Mouse (Mus musculus) hindbrain, embryonic 16.5 days (tissue): ENCODE results near the gene Snd1. TPM values are rescaled to one million over a fixed set of nuclear protein-coding genes. Genes with fewer than 3 reads are reported as not detected.

ENCODE experiments used
- ATAC-seq: fragments of 200-750 bp; cut with Nextera tagmentation; 2 replicates; pipeline ENCODE4 v1.8.0; 2017; ENCODE audit warnings: moderate TSS enrichment, moderate library complexity
- H3K27ac ChIP-seq: fragments of 300-500 bp; sonication (generic); 2 replicates; pipeline ENCODE4 v1.5.1; 2014; ENCODE audit warnings: low read depth, mild to moderate bottlenecking, control low read depth, low read length, moderate library complexity
- H3K27me3 ChIP-seq: fragments of 300-500 bp; sonication (generic); replicated peaks from 2 replicates; pipeline ENCODE4 v1.6.1; 2014; ENCODE audit warnings: low read length; ENCODE audit not compliant: control insufficient read depth, insufficient read depth
- H3K36me3 ChIP-seq: fragments of 300-500 bp; sonication (generic); 2 replicates; pipeline ENCODE4 v1.6.1; 2014; ENCODE audit warnings: mild to moderate bottlenecking, low read length, moderate library complexity, mixed read lengths; ENCODE audit not compliant: control insufficient read depth, insufficient read depth
- H3K4me1 ChIP-seq: fragments of 300-500 bp; sonication (generic); 2 replicates; pipeline ENCODE4 v1.6.1; 2014; ENCODE audit warnings: low read depth, low read length; ENCODE audit not compliant: control insufficient read depth, insufficient read depth
- H3K4me2 ChIP-seq: fragments of 300-500 bp; sonication (generic); 2 replicates; pipeline ENCODE4 v1.6.1; 2014; ENCODE audit warnings: mild to moderate bottlenecking, low read length, control low read depth, moderate library complexity
- H3K4me3 ChIP-seq: fragments of 300-500 bp; sonication (generic); 2 replicates; pipeline ENCODE4 v1.5.1; 2014; ENCODE audit warnings: mild to moderate bottlenecking, low read length, control low read depth, moderate library complexity
- H3K9ac ChIP-seq: fragments of 300-500 bp; sonication (generic); 2 replicates; pipeline ENCODE4 v1.6.1; 2014; ENCODE audit warnings: low read depth, mild to moderate bottlenecking, control low read depth, low read length, moderate library complexity
- H3K9me3 ChIP-seq: fragments of 300-500 bp; sonication (generic); 2 replicates; pipeline ENCODE4 v1.6.1; 2014; ENCODE audit warnings: mild to moderate bottlenecking, low read length, moderate library complexity; ENCODE audit not compliant: control insufficient read depth
- WGBS: fragments of 180-500 bp; shearing (Covaris S2); extraction: QIAGEN DNeasy Blood & Tissue Kit; methylation state at CpG from one replicate; pipeline ENCODE4 v1.1.7; 2014; 5-methylcytosine and 5-hydroxymethylcytosine counted together
- polyA plus RNA-seq: library from polyadenylated mRNA; unstranded; fragments of >200 nt; fragmentation: Nextera tagmentation; extraction: Ambion mirVana; gene quantifications from 2 replicates; pipeline ENCODE4 v1.2.1, GENCODE M21; 2015

Gene Snd1
- 69.7 and 84.6 TPM in 2 replicates for polyA plus RNA-seq

DNA sequence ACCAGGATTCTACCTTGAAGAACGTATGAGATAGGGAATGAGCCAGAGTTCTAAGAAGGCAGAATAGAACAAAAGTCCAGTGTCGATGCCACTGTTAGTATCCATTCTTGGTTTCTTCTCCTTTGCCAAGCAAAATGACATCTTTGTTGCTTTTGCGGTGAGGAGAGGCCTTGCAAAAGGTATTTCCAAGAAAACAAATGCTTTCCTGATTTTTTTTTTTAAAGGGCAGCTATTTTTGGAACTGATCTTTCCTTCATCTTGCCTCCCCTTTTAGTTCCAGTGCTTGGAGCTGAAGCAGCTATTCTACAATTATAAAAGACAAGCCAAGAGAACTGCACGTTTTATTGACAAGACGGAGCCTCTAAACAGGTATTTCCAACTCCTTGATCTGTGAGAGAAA, at the start of gene Snd1:
Gene Snd1 (plus strand): TSS at position 301 of the 400 bp plus-strand sequence.
- no peak within 1 kb of the TSS for H3K27ac ChIP-seq
- H3K27me3 ChIP-seq: no peaks in the 10 kb centered on the region
- H3K9me3 ChIP-seq: no peaks in the 10 kb centered on the region
- WGBS: 89% methylated on average over 5 of the region's 5 CpGs
- H3K9ac ChIP-seq: no peak within 1 kb of the TSS
- H3K36me3 ChIP-seq: no peaks in the 10 kb centered on the region
- H3K4me2 ChIP-seq: no peak within 1 kb of the TSS
- no peak for ATAC-seq
- H3K4me3 ChIP-seq: no peak within 1 kb of the TSS
- peaks cover 3% of the 10 kb centered on the region; the same call in 1 of the 2 replicates for H3K4me1 ChIP-seq

DNA sequence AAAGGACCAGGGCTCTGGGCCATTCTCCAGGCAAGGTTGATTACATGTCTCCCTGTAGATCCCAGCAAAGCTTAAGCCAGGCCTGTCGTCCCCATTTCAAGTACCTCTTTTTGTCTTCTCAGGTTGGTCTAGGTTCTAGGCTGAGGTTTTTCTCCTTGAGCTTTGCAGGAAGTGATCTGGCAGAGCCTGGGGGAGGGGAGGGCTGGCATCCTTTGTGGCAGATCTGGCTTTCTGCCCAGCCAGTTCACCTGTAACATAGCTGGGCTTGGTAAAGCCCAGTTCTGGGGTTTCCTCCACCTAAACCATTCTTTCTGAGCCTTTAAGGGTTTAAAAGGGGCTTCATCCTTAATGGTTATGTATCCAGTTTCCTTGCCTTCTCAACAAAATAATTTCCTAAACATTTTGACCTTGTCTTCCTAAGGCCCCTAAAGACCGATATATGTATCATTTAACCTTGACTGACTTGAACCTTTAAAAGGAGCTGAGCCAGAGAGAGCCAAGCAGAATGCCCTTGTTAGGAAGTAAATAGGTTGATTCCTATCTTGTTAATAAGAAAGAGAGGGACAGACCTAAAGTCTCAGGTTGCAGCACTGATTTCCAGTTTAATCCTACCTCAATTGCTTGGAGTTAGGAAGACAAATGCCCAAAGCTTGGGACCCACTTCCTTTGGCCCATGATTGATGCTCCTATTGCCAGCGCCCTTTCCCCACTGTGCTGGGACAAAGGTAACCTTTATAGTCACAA, 47.7 kb upstream of the Snd1 start, which contains the start of gene Fscn3:
Gene Fscn3 (plus strand): TSS at position 694 of the 744 bp plus-strand sequence.
- no peak within 1 kb of the TSS for H3K27ac ChIP-seq
- peaks cover 13% of the 10 kb centered on the region for H3K4me1 ChIP-seq
- 80% methylated on average over 3 of the region's 3 CpGs for WGBS
- no peak for ATAC-seq
- no peaks in the 10 kb centered on the region for H3K27me3 ChIP-seq
- H3K4me3 ChIP-seq: no peak within 1 kb of the TSS
- peaks cover 8% of the 10 kb centered on the region for H3K36me3 ChIP-seq
- H3K4me2 ChIP-seq: no peak within 1 kb of the TSS
- no peak within 1 kb of the TSS for H3K9ac ChIP-seq
- no peaks in the 10 kb centered on the region for H3K9me3 ChIP-seq

DNA sequence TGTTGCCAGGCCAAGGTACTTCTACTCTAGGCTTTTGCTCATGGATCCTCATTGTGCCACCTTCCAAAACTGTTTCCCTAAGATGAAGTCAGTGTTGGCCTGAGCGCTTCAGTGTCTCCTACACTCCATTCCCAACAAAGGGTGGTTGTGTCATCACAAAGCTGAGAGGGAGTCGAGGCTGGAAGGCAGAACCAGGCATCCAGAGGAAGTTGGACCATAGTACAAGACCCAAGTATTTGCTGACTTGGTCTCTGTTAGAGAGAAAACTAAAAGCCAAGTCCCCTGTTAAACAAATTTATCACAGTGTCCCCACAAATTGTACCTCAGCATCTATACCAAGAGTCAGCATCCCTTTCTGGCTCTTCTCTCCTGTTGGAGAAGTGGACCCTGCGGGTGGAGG, 46.6 kb upstream of the Snd1 start, which contains the start of gene Gcc1:
Gene Gcc1 (minus strand): TSS at position 101 of the 400 bp plus-strand sequence.
- Histone ChIP-seq H3K27ac (no peak within 1 kb of the TSS), H3K36me3 (peaks cover 8% of the 10 kb centered on the region), H3K9ac (no peak within 1 kb of the TSS), H3K4me2 (no peak within 1 kb of the TSS), H3K27me3 (no peaks in the 10 kb centered on the region), H3K4me3 (no peak within 1 kb of the TSS), H3K4me1 (peaks cover 13% of the 10 kb centered on the region), H3K9me3 (no peaks in the 10 kb centered on the region)
- 91% methylated on average over 3 of the region's 3 CpGs for WGBS
- ATAC-seq: no peak

- no peak overlapping the region for H3K4me3 ChIP-seq
- peaks cover 4% of the 10 kb centered on the region for H3K4me1 ChIP-seq
- H3K9me3 ChIP-seq: no peaks in the 10 kb centered on the region
- no peak for ATAC-seq
- H3K27me3 ChIP-seq: no peaks in the 10 kb centered on the region
- H3K9ac ChIP-seq: no peak overlapping the region
- no peak overlapping the region for H3K27ac ChIP-seq
- H3K4me2 ChIP-seq: no peak overlapping the region
- 85% methylated on average over 11 of the region's 11 CpGs for WGBS
- peaks cover 8% of the 10 kb centered on the region for H3K36me3 ChIP-seq
Measured at GRCm38 (mm10) chr6:28429870-28430269, 45.1 kb upstream of the Snd1 start.

- Histone ChIP-seq H3K27me3 (no peaks in the 10 kb centered on the region), H3K27ac (no peak overlapping the region), H3K9me3 (no peaks in the 10 kb centered on the region), H3K36me3 (peaks cover 7% of the 10 kb centered on the region), H3K4me2 (no peak overlapping the region), H3K4me1 (no peaks in the 10 kb centered on the region), H3K9ac (no peak overlapping the region), H3K4me3 (no peak overlapping the region)
- no peak for ATAC-seq
- WGBS: 80% methylated on average over 10 of the region's 10 CpGs
Measured at GRCm38 (mm10) chr6:28430795-28431537, 44.0 kb upstream of the Snd1 start.

DNA sequence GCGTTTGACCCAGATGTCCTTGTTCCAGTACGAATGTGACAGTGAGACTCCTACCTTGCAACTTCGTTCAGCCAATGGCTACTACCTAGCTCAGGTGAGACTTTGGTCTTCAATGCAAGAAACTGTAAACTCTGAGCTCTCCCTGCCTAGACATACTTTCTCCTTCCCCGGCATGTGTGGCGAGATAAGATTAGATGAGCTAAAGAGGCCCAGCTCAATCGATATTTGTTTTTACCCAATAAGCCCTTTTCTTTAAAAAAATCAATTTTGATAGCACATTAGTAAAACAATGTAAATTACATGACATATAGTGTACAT, 43.4 kb upstream of the Snd1 start:
- Histone ChIP-seq H3K9ac (no peak overlapping the region), H3K9me3 (no peaks in the 10 kb centered on the region), H3K4me3 (no peak overlapping the region), H3K27ac (no peak overlapping the region), H3K36me3 (peaks cover 2% of the 10 kb centered on the region; the same call in 1 of the 2 replicates), H3K4me1 (no peaks in the 10 kb centered on the region), H3K4me2 (no peak overlapping the region), H3K27me3 (no peaks in the 10 kb centered on the region)
- WGBS: 81% methylated on average over 6 of the region's 6 CpGs
- no peak for ATAC-seq

DNA sequence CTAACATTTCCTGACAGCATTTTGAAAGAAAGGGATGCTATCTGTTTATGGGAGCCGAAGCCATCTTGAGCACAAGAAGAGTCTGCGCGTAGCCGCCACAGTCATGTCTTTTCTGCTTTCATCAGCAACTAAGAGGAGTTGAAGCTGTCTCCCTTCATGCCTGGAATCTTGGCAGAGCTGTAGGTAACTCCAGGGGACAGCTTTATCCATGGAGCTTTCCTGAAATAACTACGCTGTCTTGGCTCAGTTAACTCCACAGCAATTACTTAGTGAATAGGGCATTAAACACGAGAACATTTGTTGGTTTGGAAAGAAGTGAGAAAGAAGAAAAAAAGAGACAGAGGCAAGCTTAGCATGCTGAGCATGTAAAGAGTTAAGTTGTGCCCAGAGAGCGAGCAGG, 27.0 kb upstream of the Snd1 start:
- H3K36me3 ChIP-seq: no peaks in the 10 kb centered on the region
- no peaks in the 10 kb centered on the region for H3K9me3 ChIP-seq
- no peak overlapping the region for H3K27ac ChIP-seq
- ATAC-seq: no peak
- no peak overlapping the region for H3K4me3 ChIP-seq
- H3K4me2 ChIP-seq: no peak overlapping the region
- 73% methylated on average over 7 of the region's 7 CpGs for WGBS
- H3K9ac ChIP-seq: no peak overlapping the region
- H3K27me3 ChIP-seq: peaks cover 22% of the 10 kb centered on the region
- no peaks in the 10 kb centered on the region for H3K4me1 ChIP-seq

DNA sequence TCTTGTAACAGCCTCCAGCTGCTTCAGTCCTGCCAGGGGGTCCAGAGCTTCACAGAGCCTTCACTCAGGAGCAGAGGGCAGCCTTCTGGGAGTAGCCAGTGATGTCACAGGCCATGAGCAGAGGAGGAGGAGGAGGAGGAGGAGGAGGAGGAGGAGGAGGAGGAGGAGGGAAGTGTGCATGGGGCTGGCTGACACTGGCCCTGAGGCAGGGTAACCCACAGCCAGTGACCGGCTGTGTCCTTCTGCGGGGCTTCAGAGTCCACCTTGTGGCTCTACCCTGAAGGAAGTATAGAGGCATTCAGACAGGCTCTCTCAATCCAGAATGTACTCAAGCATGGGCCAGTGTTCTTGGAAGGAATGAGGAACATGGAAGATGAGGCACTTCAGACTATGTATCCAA, 25.7 kb upstream of the Snd1 start, which contains the start of gene Pax4:
Gene Pax4 (minus strand): TSS at position 101 of the 400 bp plus-strand sequence.
- no peak within 1 kb of the TSS for H3K4me3 ChIP-seq
- no peak within 1 kb of the TSS for H3K4me2 ChIP-seq
- H3K27ac ChIP-seq: no peak within 1 kb of the TSS
- H3K36me3 ChIP-seq: no peaks in the 10 kb centered on the region
- no peaks in the 10 kb centered on the region for H3K9me3 ChIP-seq
- WGBS: 90% methylated on average over 2 of the region's 2 CpGs
- no peak for ATAC-seq
- no peak within 1 kb of the TSS for H3K9ac ChIP-seq
- peaks cover 22% of the 10 kb centered on the region for H3K27me3 ChIP-seq
- no peaks in the 10 kb centered on the region for H3K4me1 ChIP-seq

GRCm38 (mm10) chr6:28450481-28450880, 24.5 kb upstream of the Snd1 start:
- Histone ChIP-seq H3K27ac (no peak overlapping the region), H3K4me1 (no peaks in the 10 kb centered on the region), H3K9ac (no peak overlapping the region), H3K9me3 (no peaks in the 10 kb centered on the region), H3K27me3 (peaks cover 22% of the 10 kb centered on the region), H3K4me3 (no peak overlapping the region), H3K36me3 (no peaks in the 10 kb centered on the region), H3K4me2 (no peak overlapping the region)
- WGBS: 16% methylated on average over 5 of the region's 5 CpGs
- ATAC-seq: no peak
